Mouse (Mus musculus): ENCODE measurements around the gene Ifitm2. TPM values are rescaled to one million over a fixed set of nuclear protein-coding genes. Genes with fewer than 3 reads are reported as not detected.

Ifitm2 gene
- polyA plus RNA-seq, 1 experiment from 2014 or later: 446 TPM

- Histone ChIP-seq H3K4me1 (replicated peaks) (peaks cover 54% of the 10 kb centered on the region), H3K27me3 (replicated peaks) (peaks cover 4% of the 10 kb centered on the region; the same call in 1 of the 2 replicates), H3K27ac (ENCODE audit: poor library complexity, severe bottlenecking) (no peak overlapping the region), H3K4me3 (no peak overlapping the region), H3K36me3 (peaks cover 14% of the 10 kb centered on the region), H3K9ac (no peak overlapping the region), H3K9me3 (replicated peaks) (no peaks in the 10 kb centered on the region), H3K4me2 (peak overlapping the region; percentile 81)
- WGBS: 66% methylated on average over 11 of the region's 11 CpGs
- no peak for ATAC-seq (ENCODE audit: insufficient number of reproducible peaks, low FRiP score)
Observed at GRCm38 (mm10) chr7:140953133-140953532, 2.7 kb downstream of the Ifitm2 start.

GRCm38 (mm10) chr7:140952441-140952840 lies 3.3 kb downstream of the Ifitm2 start:
- no peak for ATAC-seq (ENCODE audit: insufficient number of reproducible peaks, low FRiP score)
- no peak overlapping the region for H3K27ac ChIP-seq (ENCODE audit: poor library complexity, severe bottlenecking)
- no peak overlapping the region for H3K9ac ChIP-seq
- H3K4me2 ChIP-seq: no peak overlapping the region
- no peaks in the 10 kb centered on the region for H3K27me3 ChIP-seq (replicated peaks)
- H3K4me1 ChIP-seq (replicated peaks): peaks cover 61% of the 10 kb centered on the region
- H3K4me3 ChIP-seq: no peak overlapping the region
- WGBS: 70% methylated on average over 7 of the region's 7 CpGs
- peaks cover 21% of the 10 kb centered on the region for H3K36me3 ChIP-seq
- H3K9me3 ChIP-seq (replicated peaks): no peaks in the 10 kb centered on the region

DNA sequence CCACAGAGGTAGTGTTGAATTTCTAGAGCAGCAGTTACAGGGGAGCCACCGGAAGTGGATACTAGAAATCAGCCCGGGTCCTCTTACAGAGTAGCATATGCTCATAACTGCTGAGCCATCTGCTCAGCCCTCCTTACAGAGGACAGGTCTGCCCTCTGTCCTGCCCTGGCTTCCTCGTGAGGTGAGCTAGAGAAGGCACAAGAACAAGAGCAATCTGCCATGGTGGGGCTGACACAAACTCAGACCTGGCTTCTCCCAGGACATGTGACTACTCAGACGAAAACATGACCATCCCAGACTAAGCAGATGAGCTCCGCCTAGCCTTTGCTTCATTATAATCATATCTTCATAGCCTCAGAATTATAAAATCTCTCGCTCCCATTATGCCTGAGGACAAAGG lies 4.0 kb downstream of the Ifitm2 start:
- H3K27me3 ChIP-seq (replicated peaks): no peaks in the 10 kb centered on the region
- 73% methylated on average over 6 of the region's 6 CpGs for WGBS
- H3K4me3 ChIP-seq: no peak overlapping the region
- peaks cover 67% of the 10 kb centered on the region for H3K4me1 ChIP-seq (replicated peaks)
- H3K9me3 ChIP-seq (replicated peaks): no peaks in the 10 kb centered on the region
- H3K36me3 ChIP-seq: peaks cover 23% of the 10 kb centered on the region
- H3K27ac ChIP-seq (ENCODE audit: poor library complexity, severe bottlenecking): no peak overlapping the region
- ATAC-seq (ENCODE audit: insufficient number of reproducible peaks, low FRiP score): no peak
- no peak overlapping the region for H3K9ac ChIP-seq
- no peak overlapping the region for H3K4me2 ChIP-seq

GRCm38 (mm10) chr7:140951051-140951450 lies 4.7 kb downstream of the Ifitm2 start:
- H3K9ac ChIP-seq: peak overlapping the region; percentile 25; the same call in 1 of the 2 replicates
- WGBS: 51% methylated on average over 8 of the region's 8 CpGs
- peaks cover 68% of the 10 kb centered on the region for H3K4me1 ChIP-seq (replicated peaks)
- H3K9me3 ChIP-seq (replicated peaks): no peaks in the 10 kb centered on the region
- H3K36me3 ChIP-seq: peaks cover 26% of the 10 kb centered on the region
- H3K27ac ChIP-seq (ENCODE audit: poor library complexity, severe bottlenecking): peak overlapping the region; percentile 30; the same call in 1 of the 2 replicates
- peak overlapping the region; percentile 18; the same call in 1 of the 2 replicates for H3K4me2 ChIP-seq
- no peak overlapping the region for H3K4me3 ChIP-seq
- ATAC-seq (ENCODE audit: insufficient number of reproducible peaks, low FRiP score): no peak
- H3K27me3 ChIP-seq (replicated peaks): no peaks in the 10 kb centered on the region

DNA sequence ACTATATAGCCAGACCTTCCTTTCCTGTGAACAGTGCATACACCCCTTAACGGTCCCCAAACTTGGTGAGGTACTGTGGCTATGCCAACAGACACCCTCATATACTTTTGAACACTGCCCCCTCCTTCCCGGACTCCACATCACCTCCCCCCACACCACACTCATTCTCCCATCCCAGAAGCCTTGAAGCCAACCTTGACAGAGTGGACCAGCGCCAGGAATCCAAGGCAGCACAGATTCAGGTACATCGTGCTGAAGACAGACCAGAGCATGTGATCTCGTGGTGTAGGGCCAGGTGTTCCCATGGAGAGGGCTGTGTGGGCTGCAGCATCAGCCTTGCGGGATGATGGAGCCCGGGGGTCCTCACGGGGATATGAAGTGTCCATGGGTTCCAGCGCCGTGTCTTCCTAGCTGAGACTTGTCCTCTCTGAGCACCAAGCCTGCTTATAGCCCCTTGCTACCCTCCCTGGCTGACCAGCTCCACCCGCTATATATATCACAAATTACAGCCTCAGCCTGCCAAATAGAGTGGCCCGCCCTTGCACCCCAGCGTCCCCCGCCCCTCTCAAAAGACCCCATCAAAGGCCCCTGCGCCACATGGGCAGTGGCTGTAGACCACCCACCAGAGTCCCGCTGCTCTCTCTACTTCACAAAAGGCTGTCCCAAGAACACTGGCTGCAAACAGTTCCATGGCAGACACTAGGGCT lies 5.8 kb downstream of the Ifitm2 start, which contains the start of gene Ifitm5:
TSS of gene Ifitm5 (minus strand) at position 468 of the 707 bp plus-strand sequence.
- Histone ChIP-seq H3K4me3 (no peak within 1 kb of the TSS), H3K9ac (peak within 1 kb of the TSS; percentile 25; the same call in 1 of the 2 replicates), H3K36me3 (peaks cover 34% of the 10 kb centered on the region), H3K4me1 (replicated peaks) (peaks cover 63% of the 10 kb centered on the region), H3K4me2 (peak within 1 kb of the TSS; percentile 18; the same call in 1 of the 2 replicates), H3K9me3 (replicated peaks) (no peaks in the 10 kb centered on the region), H3K27me3 (replicated peaks) (no peaks in the 10 kb centered on the region), H3K27ac (ENCODE audit: poor library complexity, severe bottlenecking) (peak within 1 kb of the TSS; percentile 30; the same call in 1 of the 2 replicates)
- ATAC-seq (ENCODE audit: insufficient number of reproducible peaks, low FRiP score): no peak
- 83% methylated on average over 16 of the region's 16 CpGs for WGBS

- ATAC-seq (ENCODE audit: insufficient number of reproducible peaks, low FRiP score): no peak
- H3K9ac ChIP-seq: no peak overlapping the region
- H3K9me3 ChIP-seq (replicated peaks): no peaks in the 10 kb centered on the region
- H3K4me1 ChIP-seq (replicated peaks): peaks cover 56% of the 10 kb centered on the region
- peaks cover 38% of the 10 kb centered on the region for H3K36me3 ChIP-seq
- H3K27me3 ChIP-seq (replicated peaks): no peaks in the 10 kb centered on the region
- H3K27ac ChIP-seq (ENCODE audit: poor library complexity, severe bottlenecking): no peak overlapping the region
- no peak overlapping the region for H3K4me2 ChIP-seq
- 87% methylated on average over 6 of the region's 6 CpGs for WGBS
- no peak overlapping the region for H3K4me3 ChIP-seq
Observed at GRCm38 (mm10) chr7:140949255-140949654, 6.5 kb downstream of the Ifitm2 start.

GRCm38 (mm10) chr7:140948161-140948560 lies 7.6 kb downstream of the Ifitm2 start:
- no peaks in the 10 kb centered on the region for H3K27me3 ChIP-seq (replicated peaks)
- H3K9ac ChIP-seq: no peak overlapping the region
- H3K36me3 ChIP-seq: peaks cover 38% of the 10 kb centered on the region
- no peak overlapping the region for H3K4me2 ChIP-seq
- no peak for ATAC-seq (ENCODE audit: insufficient number of reproducible peaks, low FRiP score)
- H3K4me3 ChIP-seq: no peak overlapping the region
- 32% methylated on average over 8 of the region's 8 CpGs for WGBS
- peaks cover 51% of the 10 kb centered on the region for H3K4me1 ChIP-seq (replicated peaks)
- H3K9me3 ChIP-seq (replicated peaks): no peaks in the 10 kb centered on the region
- H3K27ac ChIP-seq (ENCODE audit: poor library complexity, severe bottlenecking): peak overlapping the region; percentile 49; the same call in 1 of the 2 replicates

- Histone ChIP-seq H3K36me3 (peaks cover 35% of the 10 kb centered on the region), H3K9ac (no peak overlapping the region), H3K9me3 (replicated peaks) (no peaks in the 10 kb centered on the region), H3K4me2 (no peak overlapping the region), H3K4me3 (no peak overlapping the region), H3K27ac (ENCODE audit: poor library complexity, severe bottlenecking) (peak overlapping the region; percentile 43), H3K27me3 (replicated peaks) (no peaks in the 10 kb centered on the region), H3K4me1 (replicated peaks) (peaks cover 49% of the 10 kb centered on the region)
- peak; percentile 60 for ATAC-seq (ENCODE audit: insufficient number of reproducible peaks, low FRiP score)
- 31% methylated on average over 7 of the region's 7 CpGs for WGBS
Observed at GRCm38 (mm10) chr7:140946980-140947379, 8.8 kb downstream of the Ifitm2 start.

DNA sequence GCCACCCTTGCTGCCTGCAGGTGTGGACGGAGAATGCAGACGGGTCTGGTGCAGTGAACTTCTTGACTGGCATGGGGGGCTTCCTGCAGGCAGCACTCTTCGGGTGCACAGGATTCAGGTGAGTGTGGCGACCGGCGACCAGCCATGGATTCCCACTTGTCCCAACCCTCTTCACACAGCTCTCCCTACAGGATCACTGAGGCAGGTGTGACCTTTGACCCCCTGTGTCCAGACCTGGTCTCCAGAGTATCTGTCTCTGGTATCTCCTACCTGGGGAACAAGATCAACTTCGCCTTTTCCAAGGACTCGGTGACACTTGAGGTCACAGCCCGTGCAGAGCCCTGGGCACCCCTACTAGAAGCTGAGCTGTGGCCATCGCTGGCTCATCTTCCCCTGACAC lies 9.5 kb downstream of the Ifitm2 start:
- Histone ChIP-seq H3K4me3 (no peak overlapping the region), H3K4me2 (no peak overlapping the region), H3K36me3 (peaks cover 35% of the 10 kb centered on the region), H3K9ac (no peak overlapping the region), H3K27me3 (replicated peaks) (no peaks in the 10 kb centered on the region), H3K4me1 (replicated peaks) (peaks cover 47% of the 10 kb centered on the region), H3K27ac (ENCODE audit: poor library complexity, severe bottlenecking) (peak overlapping the region; percentile 43), H3K9me3 (replicated peaks) (no peaks in the 10 kb centered on the region)
- no peak for ATAC-seq (ENCODE audit: insufficient number of reproducible peaks, low FRiP score)
- 85% methylated on average over 10 of the region's 10 CpGs for whole genome bisulfite sequencing

DNA sequence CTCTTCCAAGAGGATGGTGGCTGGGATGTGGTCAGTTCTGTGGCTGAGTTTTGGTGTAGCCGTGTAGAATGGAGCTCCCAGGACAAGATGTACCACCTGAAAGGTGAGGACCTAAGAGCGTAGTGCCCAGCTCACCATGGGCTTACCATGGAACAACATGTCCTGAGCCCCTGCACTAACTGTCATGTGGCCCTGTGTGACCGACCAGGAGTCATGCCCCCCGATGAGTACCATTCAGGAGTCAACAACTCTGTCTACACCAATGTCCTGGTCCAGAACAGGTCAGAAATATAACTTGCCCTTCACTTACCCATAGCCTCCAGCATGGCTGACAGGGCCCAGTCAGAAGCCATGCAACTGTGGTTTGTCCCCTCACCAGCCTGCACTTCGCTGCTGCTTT lies 10.5 kb downstream of the Ifitm2 start:
- no peak overlapping the region for H3K9ac ChIP-seq
- H3K36me3 ChIP-seq: peaks cover 35% of the 10 kb centered on the region
- H3K4me1 ChIP-seq (replicated peaks): peaks cover 40% of the 10 kb centered on the region
- no peak overlapping the region for H3K4me2 ChIP-seq
- no peaks in the 10 kb centered on the region for H3K27me3 ChIP-seq (replicated peaks)
- no peaks in the 10 kb centered on the region for H3K9me3 ChIP-seq (replicated peaks)
- H3K4me3 ChIP-seq: no peak overlapping the region
- no peak overlapping the region for H3K27ac ChIP-seq (ENCODE audit: poor library complexity, severe bottlenecking)
- ATAC-seq (ENCODE audit: insufficient number of reproducible peaks, low FRiP score): no peak
- 87% methylated on average over 5 of the region's 5 CpGs for WGBS

GRCm38 (mm10) chr7:140944236-140944635 lies 11.6 kb downstream of the Ifitm2 start:
- ATAC-seq (ENCODE audit: insufficient number of reproducible peaks, low FRiP score): no peak
- Histone ChIP-seq H3K4me2 (no peak overlapping the region), H3K27ac (ENCODE audit: poor library complexity, severe bottlenecking) (no peak overlapping the region), H3K4me3 (no peak overlapping the region), H3K9ac (no peak overlapping the region), H3K36me3 (peaks cover 31% of the 10 kb centered on the region), H3K9me3 (replicated peaks) (no peaks in the 10 kb centered on the region), H3K4me1 (replicated peaks) (peaks cover 43% of the 10 kb centered on the region), H3K27me3 (replicated peaks) (no peaks in the 10 kb centered on the region)
- WGBS: 78% methylated on average over 7 of the region's 7 CpGs
